Mouse (Mus musculus) embryo, embryonic 11 days (tissue): Measurements from ENCODE around the gene 4930469K13Rik.
"Not testable (repeated sequence)": the region's sequence is repeated elsewhere in the genome, so short reads cannot be mapped to it uniquely, and the experiment has no call there.

Source experiments
- DNase-seq: peaks from one replicate; pipeline ENCODE4 v3.0.0-alpha.2; 2015

The 4930469K13Rik gene

GRCm38 (mm10) chr11:34098422-34098821 lies at the start of gene 4930469K13Rik:
Gene 4930469K13Rik, minus strand, starts transcription at chr11:34098554.
- peak; percentile 37 for DNase-seq

GRCm38 (mm10) chr11:34146934-34147333 lies 48.6 kb upstream of the 4930469K13Rik start:
- no peak for DNase-seq

GRCm38 (mm10) chr11:34144421-34144820 lies 46.1 kb upstream of the 4930469K13Rik start:
- no peak for DNase-seq

- no peak for DNase-seq
Measured at GRCm38 (mm10) chr11:34143984-34144383, 45.6 kb upstream of the 4930469K13Rik start.

- DNase-seq, result no peak
Measured at GRCm38 (mm10) chr11:34139296-34139695, 40.9 kb upstream of the 4930469K13Rik start.

GRCm38 (mm10) chr11:34128412-34128811 lies 30.1 kb upstream of the 4930469K13Rik start:
- DNase-seq, result no peak

- not testable (repeated sequence) for DNase-seq
Measured at GRCm38 (mm10) chr11:34125727-34126126, 27.4 kb upstream of the 4930469K13Rik start.

GRCm38 (mm10) chr11:34124852-34125251 lies 26.5 kb upstream of the 4930469K13Rik start:
- DNase-seq, result no peak

GRCm38 (mm10) chr11:34123147-34123546 lies 24.8 kb upstream of the 4930469K13Rik start:
- peak; percentile 78 for DNase-seq

- no peak for DNase-seq
Measured at GRCm38 (mm10) chr11:34118319-34118718, 20.0 kb upstream of the 4930469K13Rik start.

GRCm38 (mm10) chr11:34117581-34117980 lies 19.2 kb upstream of the 4930469K13Rik start:
- DNase-seq, result no peak

GRCm38 (mm10) chr11:34116572-34117135 lies 18.3 kb upstream of the 4930469K13Rik start:
- DNase-seq, result no peak

- no peak for DNase-seq
Measured at GRCm38 (mm10) chr11:34113760-34114159, 15.4 kb upstream of the 4930469K13Rik start.

GRCm38 (mm10) chr11:34112781-34113380 lies 14.5 kb upstream of the 4930469K13Rik start:
- peak; percentile 69 for DNase-seq

- no peak for DNase-seq
Measured at GRCm38 (mm10) chr11:34111940-34112339, 13.6 kb upstream of the 4930469K13Rik start.

GRCm38 (mm10) chr11:34109260-34109659 lies 10.9 kb upstream of the 4930469K13Rik start:
- no peak for DNase-seq

- no peak for DNase-seq
Measured at GRCm38 (mm10) chr11:34104919-34105318, 6.6 kb upstream of the 4930469K13Rik start.

GRCm38 (mm10) chr11:34101827-34102226 lies 3.5 kb upstream of the 4930469K13Rik start:
- DNase-seq, result no peak

GRCm38 (mm10) chr11:34087064-34087463 lies 11.3 kb downstream of the 4930469K13Rik start:
- no peak for DNase-seq

- DNase-seq, result no peak
Measured at GRCm38 (mm10) chr11:34086164-34086751, 12.1 kb downstream of the 4930469K13Rik start.

- DNase-seq, result no peak
Measured at GRCm38 (mm10) chr11:34084639-34085038, 13.7 kb downstream of the 4930469K13Rik start.

- DNase-seq, result no peak
Measured at GRCm38 (mm10) chr11:34083795-34084194, 14.6 kb downstream of the 4930469K13Rik start.

GRCm38 (mm10) chr11:34079542-34080464 lies 18.6 kb downstream of the 4930469K13Rik start:
- DNase-seq, result no peak
